Mouse (Mus musculus) midbrain, embryonic 11.5 days (tissue): Measurements from ENCODE around the gene Etnppl. TPM values are rescaled to one million over a fixed set of nuclear protein-coding genes. Genes with fewer than 3 reads are reported as not detected.

Experiments
- ATAC-seq: fragments of 200-750 bp; cut with Nextera tagmentation; 2 replicates; pipeline ENCODE4 v1.8.0; 2017; ENCODE audit warnings: moderate TSS enrichment, moderate library complexity; ENCODE audit not compliant: low FRiP score
- DNase-seq: peaks from one replicate; pipeline ENCODE4 v3.0.0; 2015; ENCODE audit warnings: low spot score; ENCODE audit errors: missing footprints
- H3K27ac ChIP-seq: fragments of 300-500 bp; sonication (generic); 2 replicates; pipeline ENCODE4 v1.5.1; 2014; ENCODE audit warnings: low read depth, low read length
- H3K27me3 ChIP-seq: fragments of 300-500 bp; sonication (generic); 2 replicates; pipeline ENCODE4 v1.6.1; 2014; ENCODE audit warnings: mild to moderate bottlenecking, low read length, moderate library complexity, mixed read lengths; ENCODE audit not compliant: control insufficient read depth, insufficient read depth
- H3K36me3 ChIP-seq: fragments of 300-500 bp; sonication (generic); 2 replicates; pipeline ENCODE4 v1.6.1; 2014; ENCODE audit warnings: mild to moderate bottlenecking, low read length, moderate library complexity, mixed read lengths; ENCODE audit not compliant: control insufficient read depth, insufficient read depth
- H3K4me1 ChIP-seq: fragments of 300-500 bp; sonication (generic); 2 replicates; pipeline ENCODE4 v1.6.1; 2014; ENCODE audit warnings: low read length; ENCODE audit not compliant: control insufficient read depth, insufficient read depth
- H3K4me2 ChIP-seq: fragments of 300-500 bp; sonication (generic); 2 replicates; pipeline ENCODE4 v1.6.1; 2014; ENCODE audit warnings: mild to moderate bottlenecking, moderate library complexity
- H3K4me3 ChIP-seq: fragments of 300-500 bp; sonication (generic); 2 replicates; pipeline ENCODE4 v1.5.1; 2014; ENCODE audit warnings: low read depth, low read length
- H3K9ac ChIP-seq: fragments of 300-500 bp; sonication (generic); 2 replicates; pipeline ENCODE4 v1.6.1; 2014; ENCODE audit warnings: low read length
- H3K9me3 ChIP-seq: fragments of 300-500 bp; sonication (generic); 2 replicates; pipeline ENCODE4 v1.6.1; 2016; ENCODE audit warnings: low read length; ENCODE audit not compliant: control insufficient read depth
- WGBS: fragments of 180-500 bp; shearing (Covaris S2); extraction: QIAGEN DNeasy Blood & Tissue Kit; methylation state at CpG from one replicate; pipeline ENCODE4 v1.1.7; 2014; 5-methylcytosine and 5-hydroxymethylcytosine counted together
- polyA plus RNA-seq: library from polyadenylated mRNA; unstranded; fragments of >200 nt; fragmentation: Nextera tagmentation; extraction: Ambion mirVana; gene quantifications from 2 replicates; pipeline ENCODE4 v1.2.1, GENCODE M21; 2014

Etnppl gene
- polyA plus RNA-seq = not detected in 2 replicates

- H3K9me3 ChIP-seq = no peaks in the 10 kb centered on the region
- no peak within 1 kb of the TSS for H3K4me3 ChIP-seq
- no peaks in the 10 kb centered on the region for H3K27me3 ChIP-seq
- no peaks in the 10 kb centered on the region for H3K4me1 ChIP-seq
- H3K27ac ChIP-seq = no peak within 1 kb of the TSS
- H3K4me2 ChIP-seq = peak within 1 kb of the TSS; percentile 36
- H3K36me3 ChIP-seq = no peaks in the 10 kb centered on the region
- H3K9ac ChIP-seq = no peak within 1 kb of the TSS
- DNase-seq (peak; percentile 84), ATAC-seq (peak; percentile 59; the same call in 1 of the 2 replicates)
- 6% methylated on average over 10 of the region's 10 CpGs for WGBS
Measured at GRCm38 (mm10) chr3:130617439-130617898, at the start of gene Etnppl. Gene Etnppl (plus strand): TSS chr3:130617448.

DNA sequence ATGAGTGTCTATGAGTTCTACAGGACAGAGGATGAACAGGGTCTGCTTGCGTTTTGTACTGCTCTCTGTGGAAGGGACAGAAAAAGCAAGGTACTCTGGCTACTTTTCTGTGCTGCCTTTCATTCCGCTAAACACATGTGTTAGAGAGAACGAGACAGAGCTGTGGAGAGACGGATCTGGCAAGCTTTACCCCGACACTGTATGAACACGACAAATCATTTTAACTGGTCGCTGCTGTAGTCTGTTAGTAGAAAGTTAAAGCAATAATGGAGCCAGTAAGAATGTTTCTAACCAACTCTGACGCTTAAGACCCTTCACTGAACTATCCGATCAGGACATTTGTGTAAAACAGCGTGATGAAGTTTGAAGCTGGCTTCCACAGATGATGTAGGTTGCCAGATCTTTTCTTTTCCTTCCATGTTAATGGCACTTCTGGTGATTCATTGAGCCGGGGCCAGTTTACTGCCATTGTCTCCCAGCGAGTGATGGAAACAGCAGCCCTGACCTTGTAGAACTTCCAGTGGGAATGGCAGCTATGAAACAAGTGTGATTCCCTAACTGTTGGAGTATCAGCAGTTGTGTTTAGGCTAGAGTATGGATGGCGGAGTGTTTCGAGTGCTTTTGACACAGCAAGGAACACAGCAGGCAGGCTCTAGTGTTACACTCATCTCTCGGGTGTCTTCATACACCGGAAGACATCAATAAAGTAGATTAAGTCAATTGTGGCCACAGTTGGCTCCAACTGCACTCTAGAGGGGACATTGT is 48.7 kb upstream of the Etnppl start:
- WGBS = 89% methylated on average over 16 of the region's 16 CpGs
- no peaks in the 10 kb centered on the region for H3K36me3 ChIP-seq
- H3K4me3 ChIP-seq = no peak overlapping the region
- no peaks in the 10 kb centered on the region for H3K9me3 ChIP-seq
- H3K4me1 ChIP-seq = no peaks in the 10 kb centered on the region
- H3K9ac ChIP-seq = no peak overlapping the region
- H3K27me3 ChIP-seq = no peaks in the 10 kb centered on the region
- ATAC-seq (no peak), DNase-seq (no peak)
- no peak overlapping the region for H3K27ac ChIP-seq
- no peak overlapping the region for H3K4me2 ChIP-seq

DNA sequence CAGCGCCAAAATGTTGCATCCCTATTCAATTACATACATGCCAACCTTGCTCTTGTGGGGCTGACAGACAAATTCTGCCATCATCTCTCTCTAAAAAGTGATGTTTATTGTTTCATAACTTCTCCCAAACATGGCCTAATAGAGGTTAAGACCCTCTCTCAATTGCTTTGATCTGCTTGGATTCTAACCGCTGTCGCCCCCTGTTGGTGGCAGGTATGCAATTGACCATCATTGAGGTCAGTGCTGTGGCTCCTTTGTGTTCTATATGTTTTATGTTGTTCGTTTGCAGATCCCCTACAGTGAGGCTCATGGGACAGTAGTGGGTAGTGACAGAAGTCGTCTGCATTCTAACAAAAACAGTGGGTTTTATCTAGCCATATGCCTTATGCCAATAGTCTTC is 44.0 kb upstream of the Etnppl start:
- H3K4me1 ChIP-seq = no peaks in the 10 kb centered on the region
- H3K9ac ChIP-seq = no peak overlapping the region
- H3K27me3 ChIP-seq = no peaks in the 10 kb centered on the region
- H3K27ac ChIP-seq = no peak overlapping the region
- H3K36me3 ChIP-seq = no peaks in the 10 kb centered on the region
- 68% methylated on average over 5 of the region's 5 CpGs for WGBS
- DNase-seq = no peak
- H3K4me2 ChIP-seq = no peak overlapping the region
- no peak for ATAC-seq
- no peaks in the 10 kb centered on the region for H3K9me3 ChIP-seq
- no peak overlapping the region for H3K4me3 ChIP-seq

DNA sequence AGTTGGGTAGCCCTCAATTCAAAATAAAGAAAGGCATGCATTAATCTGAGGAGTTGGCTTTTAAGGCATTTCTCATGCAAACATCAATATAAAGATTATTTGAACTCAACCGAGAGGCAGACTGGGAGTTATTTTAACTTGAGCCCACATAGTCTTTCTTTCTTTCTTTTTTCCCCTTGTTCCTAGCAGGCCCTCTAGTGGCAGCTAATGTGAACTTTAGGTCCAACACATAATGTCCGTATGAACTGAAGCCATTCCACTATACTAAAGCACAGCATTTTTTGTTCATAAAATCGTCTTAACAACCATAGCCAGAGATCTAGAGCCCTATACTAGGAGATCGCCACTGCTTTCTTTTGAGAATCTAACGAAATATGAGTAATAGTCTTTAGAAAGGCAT is 42.6 kb upstream of the Etnppl start:
- Histone ChIP-seq H3K4me2 (no peak overlapping the region), H3K27me3 (no peaks in the 10 kb centered on the region), H3K4me3 (no peak overlapping the region), H3K9ac (no peak overlapping the region), H3K27ac (no peak overlapping the region), H3K9me3 (no peaks in the 10 kb centered on the region), H3K4me1 (no peaks in the 10 kb centered on the region), H3K36me3 (no peaks in the 10 kb centered on the region)
- DNase-seq (no peak), ATAC-seq (no peak)
- 23% methylated on average over 5 of the region's 5 CpGs for WGBS

GRCm38 (mm10) chr3:130576683-130577082 is 40.6 kb upstream of the Etnppl start:
- Histone ChIP-seq H3K27me3 (no peaks in the 10 kb centered on the region), H3K27ac (no peak overlapping the region), H3K36me3 (no peaks in the 10 kb centered on the region), H3K4me1 (no peaks in the 10 kb centered on the region), H3K9ac (no peak overlapping the region), H3K4me3 (no peak overlapping the region), H3K4me2 (no peak overlapping the region), H3K9me3 (no peaks in the 10 kb centered on the region)
- DNase-seq (no peak), ATAC-seq (no peak)
- 68% methylated on average over 6 of the region's 6 CpGs for WGBS

GRCm38 (mm10) chr3:130579501-130579900 is 37.7 kb upstream of the Etnppl start:
- DNase-seq (peak; percentile 71), ATAC-seq (no peak)
- no peaks in the 10 kb centered on the region for H3K36me3 ChIP-seq
- H3K27me3 ChIP-seq = no peaks in the 10 kb centered on the region
- no peaks in the 10 kb centered on the region for H3K4me1 ChIP-seq
- no peaks in the 10 kb centered on the region for H3K9me3 ChIP-seq
- 76% methylated on average over 17 of the region's 17 CpGs for WGBS
- no peak overlapping the region for H3K27ac ChIP-seq
- no peak overlapping the region for H3K4me3 ChIP-seq
- H3K4me2 ChIP-seq = no peak overlapping the region
- no peak overlapping the region for H3K9ac ChIP-seq

GRCm38 (mm10) chr3:130581577-130581976 is 35.7 kb upstream of the Etnppl start:
- no peak overlapping the region for H3K27ac ChIP-seq
- no peaks in the 10 kb centered on the region for H3K9me3 ChIP-seq
- peak; percentile 76 for DNase-seq
- no peak for ATAC-seq
- no peak overlapping the region for H3K9ac ChIP-seq
- no peaks in the 10 kb centered on the region for H3K36me3 ChIP-seq
- H3K27me3 ChIP-seq = no peaks in the 10 kb centered on the region
- no peak overlapping the region for H3K4me2 ChIP-seq
- H3K4me3 ChIP-seq = no peak overlapping the region
- no peaks in the 10 kb centered on the region for H3K4me1 ChIP-seq
- WGBS = 90% methylated on average over 2 of the region's 2 CpGs

DNA sequence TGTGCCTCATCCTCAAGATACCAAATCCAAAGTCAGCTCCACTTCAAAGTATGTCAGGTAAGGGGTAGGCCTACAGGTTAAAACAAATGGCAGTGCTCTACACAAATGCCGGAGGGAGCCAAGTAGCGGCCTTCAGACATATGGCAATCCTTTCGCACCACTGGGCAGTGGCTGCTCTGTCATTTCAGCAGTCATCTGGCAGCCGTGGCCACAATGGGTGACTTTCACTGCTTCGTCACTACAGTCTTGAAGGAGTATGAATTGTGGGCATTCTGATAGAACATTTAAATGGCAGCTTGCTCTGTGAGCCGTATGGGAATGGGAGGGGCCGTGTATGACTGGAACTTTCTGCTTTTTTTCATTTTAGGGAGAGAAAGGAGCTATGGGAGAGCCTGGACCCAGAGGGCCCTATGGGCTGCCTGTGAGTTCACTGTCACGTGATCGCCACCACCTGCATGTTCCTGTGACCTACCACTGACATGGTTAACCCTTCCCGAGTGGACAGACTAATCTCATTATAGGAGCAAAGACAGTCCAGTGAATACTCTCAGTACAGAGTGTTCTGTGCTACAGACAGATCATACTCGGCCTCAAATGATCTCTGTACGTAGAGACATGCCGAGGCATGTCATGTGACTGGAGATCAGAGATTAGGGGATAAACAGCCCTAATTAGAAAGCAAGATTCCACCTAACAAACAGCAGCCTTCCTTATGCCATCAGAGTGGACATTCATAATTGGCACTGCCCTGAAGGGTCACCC is 34.2 kb upstream of the Etnppl start:
- Histone ChIP-seq H3K4me3 (no peak overlapping the region), H3K9ac (no peak overlapping the region), H3K36me3 (no peaks in the 10 kb centered on the region), H3K4me2 (no peak overlapping the region), H3K27me3 (no peaks in the 10 kb centered on the region), H3K4me1 (no peaks in the 10 kb centered on the region), H3K9me3 (no peaks in the 10 kb centered on the region), H3K27ac (no peak overlapping the region)
- ATAC-seq = no peak
- DNase-seq = peak; percentile 66
- WGBS = 82% methylated on average over 13 of the region's 13 CpGs

DNA sequence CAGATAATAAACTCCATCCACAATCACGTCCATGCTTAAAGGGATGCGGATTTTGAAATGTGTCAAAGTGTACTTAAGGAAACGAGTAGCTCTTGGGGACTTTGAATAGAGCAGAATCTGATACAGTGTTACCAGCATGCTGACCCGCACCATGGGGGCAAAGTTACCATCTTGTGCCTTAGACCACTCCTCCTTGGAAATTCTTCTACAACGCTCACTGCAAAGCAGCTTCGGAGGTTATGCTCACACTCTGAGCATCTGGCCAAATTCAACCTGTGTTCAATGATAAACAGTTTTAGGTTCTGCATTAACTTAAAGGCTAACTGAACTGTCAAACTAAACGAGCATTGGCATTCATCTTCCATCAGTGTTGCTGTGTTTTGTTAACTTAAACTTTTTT is 33.2 kb upstream of the Etnppl start:
- no peak overlapping the region for H3K9ac ChIP-seq
- H3K36me3 ChIP-seq = no peaks in the 10 kb centered on the region
- ATAC-seq = no peak
- H3K4me3 ChIP-seq = no peak overlapping the region
- no peaks in the 10 kb centered on the region for H3K27me3 ChIP-seq
- no peaks in the 10 kb centered on the region for H3K9me3 ChIP-seq
- H3K4me2 ChIP-seq = no peak overlapping the region
- peak; percentile 57 for DNase-seq
- no peaks in the 10 kb centered on the region for H3K4me1 ChIP-seq
- WGBS = 82% methylated on average over 7 of the region's 7 CpGs
- H3K27ac ChIP-seq = no peak overlapping the region
